Mouse (Mus musculus) bone marrow macrophage, adult 2 months (primary cell): Measurements from ENCODE around the gene Ddx55.

Source experiments
- CTCF ChIP-seq: IDR thresholded peaks from 2 replicates; pipeline ENCODE4 v1.5.1; 2012; ENCODE audit warnings: low read depth, mild to moderate bottlenecking, low read length, moderate library complexity
- POLR2A ChIP-seq: IDR thresholded peaks from 2 replicates; pipeline ENCODE4 v1.6.1; 2012; ENCODE audit warnings: mild to moderate bottlenecking, low read depth, low read length, borderline replicate concordance

- TF ChIP-seq POLR2A (no peak), CTCF (no peak)
Observed at GRCm38 (mm10) chr5:124538813-124539792, 13.6 kb upstream of the Ddx55 start.
